Mouse (Mus musculus): ENCODE measurements around the gene Sirt4. TPM values are rescaled to one million over a fixed set of nuclear protein-coding genes. Genes with fewer than 3 reads are reported as not detected.

Gene Sirt4
- polyA plus RNA-seq, 1 experiment from 2014 or later, result 22.0 TPM

DNA sequence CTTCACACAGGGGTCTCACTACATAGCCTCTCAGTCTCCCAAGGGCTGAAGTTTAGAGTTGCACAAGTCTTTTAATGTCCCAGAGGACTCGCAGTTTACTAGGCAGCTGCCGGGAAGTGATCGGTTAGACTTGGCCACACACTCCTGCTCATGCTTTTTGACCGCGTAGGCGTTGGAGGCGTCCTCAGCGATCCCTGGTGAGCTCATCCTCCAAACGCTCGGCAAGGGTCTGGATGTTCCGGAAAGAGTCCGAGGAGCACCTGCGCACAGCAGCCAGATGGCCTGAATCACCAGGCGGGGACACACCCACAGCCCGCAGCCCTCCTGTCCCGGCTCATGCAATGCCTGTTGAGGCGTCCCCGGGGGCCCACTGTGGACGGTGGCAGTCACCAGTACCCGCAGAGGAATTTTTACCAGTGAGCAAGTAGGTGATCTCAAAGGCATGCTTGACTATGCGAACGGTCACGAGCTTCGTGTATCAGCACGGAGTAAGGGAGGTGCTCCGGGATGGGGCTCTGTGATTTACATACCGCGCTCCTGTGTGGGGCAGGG is 7.3 kb upstream of the Sirt4 start:
- H3K27ac ChIP-seq (ENCODE audit: low read depth, low read length), result no peak overlapping the region
- peak; percentile 73 for DNase-seq (ENCODE audit: low spot score)
- 9% methylated on average over 28 of the region's 28 CpGs for WGBS

DNA sequence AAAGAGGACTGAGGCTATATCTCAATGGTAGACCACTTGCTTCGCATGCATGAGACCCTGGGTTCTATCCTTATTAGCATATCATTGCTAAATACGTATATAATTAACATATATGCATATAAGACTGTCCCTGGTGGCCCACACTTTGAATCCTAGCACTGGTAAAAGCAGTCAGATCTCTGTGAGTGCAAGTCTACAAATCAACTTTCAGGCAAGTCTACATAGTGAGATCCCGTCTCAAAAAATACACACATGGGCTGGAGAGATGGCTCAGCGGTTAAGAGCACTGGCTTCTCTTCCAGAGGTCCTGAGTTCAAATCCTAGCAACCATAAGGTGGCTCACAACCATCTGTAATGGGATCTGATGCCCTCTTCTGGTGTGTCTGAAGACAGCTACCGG is 6.6 kb upstream of the Sirt4 start:
- Histone ChIP-seq H3K27me3 (ENCODE audit: control insufficient read depth, insufficient read depth, low read length) (no peaks in the 10 kb centered on the region), H3K36me3 (ENCODE audit: control insufficient read depth, insufficient read depth, low read length) (no peaks in the 10 kb centered on the region), H3K4me1 (replicated peaks; ENCODE audit: control insufficient read depth, insufficient read depth, low read length) (peaks cover 4% of the 10 kb centered on the region; the same call in 1 of the 2 replicates), H3K4me3 (ENCODE audit: low read depth, low read length) (no peak overlapping the region), H3K4me2 (ENCODE audit: low read depth, low read length, severe bottlenecking) (no peak overlapping the region), H3K27ac (ENCODE audit: low read depth, low read length) (no peak overlapping the region; the same call in 1 of the 2 replicates), H3K9me3 (ENCODE audit: control insufficient read depth, low read length) (no peaks in the 10 kb centered on the region), H3K9ac (ENCODE audit: low read length) (no peak overlapping the region)
- DNase-seq (ENCODE audit: low spot score), result no peak
- no peak for ATAC-seq (replicated peaks; ENCODE audit: low FRiP score)
- 40% methylated on average over 5 of the region's 5 CpGs for WGBS

More for the DNA sequence above, 7.3 kb upstream of the Sirt4 start:
- Histone ChIP-seq H3K4me3 (ENCODE audit: low read depth, low read length) (peak overlapping the region; percentile 10; the same call in 1 of the 2 replicates), H3K9me3 (ENCODE audit: control insufficient read depth, low read length) (no peaks in the 10 kb centered on the region), H3K27me3 (ENCODE audit: control insufficient read depth, insufficient read depth, low read length) (no peaks in the 10 kb centered on the region), H3K4me2 (ENCODE audit: low read depth, low read length, severe bottlenecking) (peak overlapping the region; percentile 45), H3K4me1 (replicated peaks; ENCODE audit: control insufficient read depth, insufficient read depth, low read length) (peaks cover 4% of the 10 kb centered on the region; the same call in 1 of the 2 replicates), H3K9ac (ENCODE audit: low read length) (peak overlapping the region; percentile 37), H3K36me3 (ENCODE audit: control insufficient read depth, insufficient read depth, low read length) (no peaks in the 10 kb centered on the region)
- ATAC-seq (replicated peaks; ENCODE audit: low FRiP score), result no peak

DNA sequence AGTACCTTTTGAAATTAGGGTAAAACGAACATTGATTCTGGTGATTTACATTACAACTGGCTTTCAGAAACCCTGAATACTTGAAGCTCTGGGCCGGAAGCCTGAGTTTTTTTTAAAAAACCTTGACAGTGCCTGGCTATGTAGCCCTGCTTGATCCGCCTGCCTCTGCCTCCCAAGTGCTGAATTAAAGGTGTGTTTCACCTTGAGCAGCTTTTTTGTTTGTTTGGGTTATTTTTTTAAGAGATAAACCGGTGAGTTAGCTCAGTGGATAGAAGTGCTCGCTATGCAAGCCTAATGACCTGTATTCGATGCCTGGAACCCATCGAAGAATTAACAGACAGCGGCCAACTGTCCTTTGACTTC is 6.1 kb upstream of the Sirt4 start:
- 13% methylated on average over 8 of the region's 8 CpGs for WGBS
- Histone ChIP-seq H3K27me3 (ENCODE audit: control insufficient read depth, insufficient read depth, low read length) (no peaks in the 10 kb centered on the region), H3K4me3 (ENCODE audit: low read depth, low read length) (no peak overlapping the region), H3K9me3 (ENCODE audit: control insufficient read depth, low read length) (no peaks in the 10 kb centered on the region), H3K4me2 (ENCODE audit: low read depth, low read length, severe bottlenecking) (no peak overlapping the region), H3K36me3 (ENCODE audit: control insufficient read depth, insufficient read depth, low read length) (no peaks in the 10 kb centered on the region), H3K9ac (ENCODE audit: low read length) (no peak overlapping the region), H3K27ac (ENCODE audit: low read depth, low read length) (peak overlapping the region; percentile 57), H3K4me1 (replicated peaks; ENCODE audit: control insufficient read depth, insufficient read depth, low read length) (peaks cover 4% of the 10 kb centered on the region; the same call in 1 of the 2 replicates)
- ATAC-seq (replicated peaks; ENCODE audit: low FRiP score), result 0 out of 2 replicates have a peak, but pooled peaks have one; percentile 14
- DNase-seq (ENCODE audit: low spot score), result no peak

DNA sequence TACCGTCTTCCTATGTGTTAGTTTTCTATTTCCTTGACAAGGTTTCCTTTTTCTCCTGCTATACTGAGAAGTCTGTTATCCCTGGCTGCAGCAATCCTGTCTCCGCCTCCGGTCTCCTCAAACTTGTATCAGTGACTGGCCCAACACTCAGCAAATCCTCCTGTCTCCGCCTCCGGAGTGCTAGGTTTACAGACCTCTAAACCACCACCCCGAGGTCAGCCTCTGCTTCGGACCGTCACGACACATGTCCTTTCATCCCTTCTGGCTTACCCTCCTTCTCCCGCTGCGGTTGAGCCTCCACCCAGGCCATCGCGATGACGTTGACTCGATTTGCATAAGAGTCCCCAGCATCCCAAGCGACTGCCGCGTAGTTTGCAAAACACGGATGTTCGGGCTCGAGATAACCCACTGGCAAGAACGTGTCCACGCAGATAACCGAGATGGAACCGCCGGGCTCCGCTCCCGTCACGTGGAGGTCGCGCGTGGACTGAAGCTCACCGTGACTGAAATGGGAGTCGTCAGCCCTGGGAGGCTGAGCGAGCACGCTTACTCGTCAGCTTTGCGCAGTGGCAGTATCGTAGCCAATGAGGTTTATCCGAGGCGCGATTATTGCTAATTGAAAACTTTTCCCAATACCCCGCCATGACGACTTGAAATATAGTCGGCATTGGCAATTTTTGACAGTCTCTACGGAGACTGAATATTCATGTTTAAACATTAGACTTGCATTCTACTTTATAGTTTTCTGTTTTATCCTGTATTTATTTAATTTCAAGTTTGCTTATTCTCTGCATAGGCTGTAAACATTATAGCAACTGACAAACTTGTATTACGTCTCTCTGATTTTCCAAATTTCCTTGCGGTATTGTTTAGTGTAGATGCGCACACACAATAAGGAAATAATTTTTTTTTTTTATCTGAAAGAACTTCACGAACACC is 5.4 kb upstream of the Sirt4 start:
- Histone ChIP-seq H3K27me3 (ENCODE audit: control insufficient read depth, insufficient read depth, low read length) (no peaks in the 10 kb centered on the region), H3K4me1 (replicated peaks; ENCODE audit: control insufficient read depth, insufficient read depth, low read length) (peaks cover 4% of the 10 kb centered on the region; the same call in 1 of the 2 replicates), H3K9ac (ENCODE audit: low read length) (peak overlapping the region; percentile 74), H3K27ac (ENCODE audit: low read depth, low read length) (peak overlapping the region; percentile 100), H3K4me2 (ENCODE audit: low read depth, low read length, severe bottlenecking) (peak overlapping the region; percentile 70), H3K9me3 (ENCODE audit: control insufficient read depth, low read length) (no peaks in the 10 kb centered on the region), H3K36me3 (ENCODE audit: control insufficient read depth, insufficient read depth, low read length) (no peaks in the 10 kb centered on the region), H3K4me3 (ENCODE audit: low read depth, low read length) (peak overlapping the region; percentile 28)
- WGBS, result under 1% methylated on average over 50 of the region's 50 CpGs
- peak; percentile 93 for DNase-seq (ENCODE audit: low spot score)
- ATAC-seq (replicated peaks; ENCODE audit: low FRiP score), result peak; percentile 87

DNA sequence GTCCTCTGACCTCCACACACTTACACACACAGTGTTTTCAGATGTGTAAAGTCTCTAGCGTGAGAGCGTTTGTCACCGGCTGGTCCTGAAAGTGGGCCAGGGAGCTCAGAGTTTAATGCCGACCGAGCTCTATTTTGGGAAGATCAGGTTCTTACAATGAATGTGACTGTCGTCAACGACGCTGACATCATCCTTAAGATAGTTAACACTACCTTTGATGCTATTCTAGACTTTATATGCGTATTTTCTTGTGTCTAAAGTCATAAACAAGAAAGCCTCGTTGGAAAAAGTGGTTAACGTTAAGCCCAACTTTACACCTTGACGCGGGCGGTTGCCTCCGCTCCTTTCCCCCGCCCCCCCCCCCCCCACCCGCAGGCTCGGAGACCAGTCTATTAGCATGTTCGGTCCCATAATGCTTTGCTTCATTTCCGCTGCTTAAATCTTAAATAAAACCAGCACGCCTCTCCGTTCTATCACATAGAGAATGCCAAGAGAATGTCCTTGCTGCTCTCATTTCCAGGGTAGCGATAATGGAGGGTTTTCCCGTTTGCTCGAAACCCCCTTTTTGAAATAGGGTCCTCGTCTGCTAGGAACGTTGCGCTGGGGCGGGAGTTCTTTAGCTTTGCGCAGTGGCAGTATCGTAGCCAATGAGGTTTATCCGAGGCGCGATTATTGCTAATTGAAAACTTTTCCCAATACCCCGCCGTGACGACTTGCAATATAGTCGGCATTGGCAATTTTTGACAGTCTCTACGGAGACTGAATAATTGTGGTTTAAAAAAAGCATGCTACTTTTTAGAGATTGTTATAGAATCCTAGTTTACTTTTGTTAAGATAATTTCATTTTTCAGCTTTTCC is 4.5 kb upstream of the Sirt4 start:
- WGBS, result under 1% methylated on average over 38 of the region's 39 CpGs
- Histone ChIP-seq H3K27me3 (ENCODE audit: control insufficient read depth, insufficient read depth, low read length) (no peaks in the 10 kb centered on the region), H3K4me3 (ENCODE audit: low read depth, low read length) (peak overlapping the region; percentile 28), H3K4me1 (replicated peaks; ENCODE audit: control insufficient read depth, insufficient read depth, low read length) (peaks cover 4% of the 10 kb centered on the region; the same call in 1 of the 2 replicates), H3K36me3 (ENCODE audit: control insufficient read depth, insufficient read depth, low read length) (no peaks in the 10 kb centered on the region), H3K9me3 (ENCODE audit: control insufficient read depth, low read length) (no peaks in the 10 kb centered on the region), H3K9ac (ENCODE audit: low read length) (peak overlapping the region; percentile 74), H3K27ac (ENCODE audit: low read depth, low read length) (peak overlapping the region; percentile 100), H3K4me2 (ENCODE audit: low read depth, low read length, severe bottlenecking) (peak overlapping the region; percentile 70)
- DNase-seq (ENCODE audit: low spot score) (peak; percentile 84), ATAC-seq (replicated peaks; ENCODE audit: low FRiP score) (peak; percentile 78)

DNA sequence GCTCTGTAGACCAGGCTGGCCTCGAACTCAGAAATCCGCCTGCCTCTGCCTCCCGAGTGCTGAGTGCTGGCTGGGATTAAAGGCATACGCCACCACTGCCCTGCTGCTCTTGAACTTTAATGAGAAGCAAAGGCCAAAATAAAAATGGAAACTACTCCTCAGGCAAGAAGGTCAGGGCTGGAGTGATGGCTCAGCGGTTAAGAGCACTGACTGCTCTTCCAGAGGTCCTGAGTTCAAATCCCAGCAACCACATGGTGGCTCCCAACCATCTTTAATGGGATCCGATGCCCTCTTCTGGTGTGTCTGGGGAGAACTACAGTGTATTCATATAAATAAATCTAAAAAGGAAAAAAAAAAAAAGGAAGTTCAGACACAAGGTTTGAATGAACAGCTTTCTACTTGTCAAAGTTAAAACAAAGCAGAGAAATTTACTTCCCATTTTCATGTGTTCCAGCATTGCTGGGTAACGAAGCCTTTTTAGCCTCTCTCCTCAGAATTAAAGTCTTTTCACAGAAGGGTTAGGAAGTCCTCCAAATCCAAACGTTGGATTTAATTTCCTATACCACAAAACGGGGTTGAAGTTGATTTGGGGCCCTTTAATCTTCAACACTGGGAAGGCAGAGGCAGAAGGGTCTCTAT is 3.5 kb upstream of the Sirt4 start:
- H3K4me3 ChIP-seq (ENCODE audit: low read depth, low read length), result no peak overlapping the region
- ATAC-seq (replicated peaks; ENCODE audit: low FRiP score) (no peak), DNase-seq (ENCODE audit: low spot score) (no peak)
- H3K9me3 ChIP-seq (ENCODE audit: control insufficient read depth, low read length), result no peaks in the 10 kb centered on the region
- H3K36me3 ChIP-seq (ENCODE audit: control insufficient read depth, insufficient read depth, low read length), result no peaks in the 10 kb centered on the region
- no peak overlapping the region for H3K27ac ChIP-seq (ENCODE audit: low read depth, low read length)
- peaks cover 6% of the 10 kb centered on the region; the same call in 1 of the 2 replicates for H3K4me1 ChIP-seq (replicated peaks; ENCODE audit: control insufficient read depth, insufficient read depth, low read length)
- peaks cover under 1% of the 10 kb centered on the region; the same call in 1 of the 2 replicates for H3K27me3 ChIP-seq (ENCODE audit: control insufficient read depth, insufficient read depth, low read length)
- no peak overlapping the region for H3K9ac ChIP-seq (ENCODE audit: low read length)
- WGBS, result 79% methylated on average over 9 of the region's 9 CpGs
- H3K4me2 ChIP-seq (ENCODE audit: low read depth, low read length, severe bottlenecking), result no peak overlapping the region

DNA sequence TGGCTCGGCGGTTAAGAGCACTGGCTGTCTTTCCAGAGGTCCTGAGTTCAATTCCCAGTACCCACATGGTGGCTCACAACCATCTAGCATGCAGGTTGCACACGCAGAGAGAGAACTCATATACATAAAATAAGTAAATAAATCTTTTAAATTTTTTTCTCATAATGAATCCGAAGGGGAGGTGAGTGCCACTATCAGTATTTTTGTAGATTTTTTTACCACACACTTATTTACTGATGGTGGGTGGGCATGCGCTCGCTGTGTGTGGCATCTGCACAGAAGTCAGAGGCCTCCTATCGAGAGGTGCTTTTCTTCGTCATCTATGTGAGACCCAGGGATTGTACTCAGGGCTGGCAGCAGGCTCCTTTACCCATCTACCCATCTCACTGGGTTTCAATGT is 2.8 kb upstream of the Sirt4 start:
- DNase-seq (ENCODE audit: low spot score) (no peak), ATAC-seq (replicated peaks; ENCODE audit: low FRiP score) (no peak)
- Histone ChIP-seq H3K9ac (ENCODE audit: low read length) (no peak overlapping the region), H3K36me3 (ENCODE audit: control insufficient read depth, insufficient read depth, low read length) (no peaks in the 10 kb centered on the region), H3K4me3 (ENCODE audit: low read depth, low read length) (no peak overlapping the region), H3K4me1 (replicated peaks; ENCODE audit: control insufficient read depth, insufficient read depth, low read length) (peaks cover 10% of the 10 kb centered on the region; the same call in 1 of the 2 replicates), H3K27ac (ENCODE audit: low read depth, low read length) (no peak overlapping the region), H3K9me3 (ENCODE audit: control insufficient read depth, low read length) (no peaks in the 10 kb centered on the region), H3K27me3 (ENCODE audit: control insufficient read depth, insufficient read depth, low read length) (peaks cover 5% of the 10 kb centered on the region), H3K4me2 (ENCODE audit: low read depth, low read length, severe bottlenecking) (no peak overlapping the region)
- WGBS, result 79% methylated on average over 8 of the region's 8 CpGs

DNA sequence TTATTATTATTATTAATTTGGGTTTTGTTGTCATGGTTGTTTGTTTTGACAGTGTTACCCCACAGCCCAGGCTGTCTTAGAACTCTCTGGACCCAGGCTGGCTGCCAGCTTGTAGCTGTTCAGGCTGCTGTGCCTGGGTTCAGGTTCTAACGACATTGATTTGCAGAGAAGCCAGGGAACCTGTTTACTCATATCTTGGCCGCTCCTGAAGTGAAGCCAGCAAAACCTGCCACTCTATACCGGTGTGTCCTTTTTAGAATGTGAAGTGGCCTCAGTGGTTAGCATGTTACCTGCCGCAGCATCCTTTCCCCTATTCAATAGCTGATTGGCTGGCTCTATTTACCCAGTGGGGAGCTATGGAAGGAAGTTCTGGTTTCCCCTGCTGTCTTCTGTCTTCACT is 2.2 kb upstream of the Sirt4 start:
- no peak for DNase-seq (ENCODE audit: low spot score)
- WGBS, result 61% methylated on average over 4 of the region's 4 CpGs
- H3K9ac ChIP-seq (ENCODE audit: low read length), result no peak overlapping the region
- no peak overlapping the region for H3K4me2 ChIP-seq (ENCODE audit: low read depth, low read length, severe bottlenecking)
- no peak overlapping the region for H3K4me3 ChIP-seq (ENCODE audit: low read depth, low read length)
- H3K4me1 ChIP-seq (replicated peaks; ENCODE audit: control insufficient read depth, insufficient read depth, low read length), result peaks cover 7% of the 10 kb centered on the region; the same call in 1 of the 2 replicates
- H3K27me3 ChIP-seq (ENCODE audit: control insufficient read depth, insufficient read depth, low read length), result peaks cover 9% of the 10 kb centered on the region
- H3K27ac ChIP-seq (ENCODE audit: low read depth, low read length), result no peak overlapping the region
- no peaks in the 10 kb centered on the region for H3K9me3 ChIP-seq (ENCODE audit: control insufficient read depth, low read length)
- H3K36me3 ChIP-seq (ENCODE audit: control insufficient read depth, insufficient read depth, low read length), result no peaks in the 10 kb centered on the region
- ATAC-seq (replicated peaks; ENCODE audit: low FRiP score), result no peak

All from forebrain, embryonic 11.5 days (tissue).